Mouse (Mus musculus): Measurements from ENCODE around the gene Chchd2. TPM values are rescaled to one million over a fixed set of nuclear protein-coding genes. Genes with fewer than 3 reads are reported as not detected.

Chchd2 gene
- polyA plus RNA-seq, 1 experiment, result 931 TPM

- no peak for TF ChIP-seq GATA1 (IDR thresholded peaks at IDR 0.05; ENCODE audit: low read length)
Observed at GRCm38 (mm10) chr5:129895198-129896088, 8.2 kb upstream of the Chchd2 start, which contains the start of gene Zbed5. Gene Zbed5 (plus strand): TSS chr5:129895723.

- TF ChIP-seq GATA1 (IDR thresholded peaks at IDR 0.05; ENCODE audit: low read length), result no peak
Observed at GRCm38 (mm10) chr5:129886271-129886670, 999 bp downstream of the Chchd2 start.

GRCm38 (mm10) chr5:129879888-129880287, 7.4 kb downstream of the Chchd2 start:
- TF ChIP-seq GATA1 (IDR thresholded peaks at IDR 0.05; ENCODE audit: low read length), result no peak

- TF ChIP-seq GATA1 (IDR thresholded peaks at IDR 0.05; ENCODE audit: low read length), result no peak
Observed at GRCm38 (mm10) chr5:129878946-129879345, 8.3 kb downstream of the Chchd2 start.

- no peak for TF ChIP-seq GATA1 (IDR thresholded peaks at IDR 0.05; ENCODE audit: low read length)
Observed at GRCm38 (mm10) chr5:129877731-129878455, 9.4 kb downstream of the Chchd2 start.

- TF ChIP-seq GATA1 (IDR thresholded peaks at IDR 0.05; ENCODE audit: low read length), result no peak
Observed at GRCm38 (mm10) chr5:129875098-129875497, 12.2 kb downstream of the Chchd2 start.

- no peak for TF ChIP-seq GATA1 (IDR thresholded peaks at IDR 0.05; ENCODE audit: low read length)
Observed at GRCm38 (mm10) chr5:129873942-129874341, 13.3 kb downstream of the Chchd2 start.

GRCm38 (mm10) chr5:129871238-129871637, 16.0 kb downstream of the Chchd2 start:
- no peak for TF ChIP-seq GATA1 (IDR thresholded peaks at IDR 0.05; ENCODE audit: low read length)

- TF ChIP-seq GATA1 (IDR thresholded peaks at IDR 0.05; ENCODE audit: low read length), result no peak
Observed at GRCm38 (mm10) chr5:129869238-129869995, 17.9 kb downstream of the Chchd2 start.

GRCm38 (mm10) chr5:129865841-129866240, 21.4 kb downstream of the Chchd2 start:
- no peak for TF ChIP-seq GATA1 (IDR thresholded peaks at IDR 0.05; ENCODE audit: low read length)

- no peak for TF ChIP-seq GATA1 (IDR thresholded peaks at IDR 0.05; ENCODE audit: low read length)
Observed at GRCm38 (mm10) chr5:129864467-129864866, 22.8 kb downstream of the Chchd2 start.

- no peak for TF ChIP-seq GATA1 (IDR thresholded peaks at IDR 0.05; ENCODE audit: low read length)
Observed at GRCm38 (mm10) chr5:129862325-129862724, 24.9 kb downstream of the Chchd2 start.

GRCm38 (mm10) chr5:129856414-129856813, 30.9 kb downstream of the Chchd2 start:
- TF ChIP-seq GATA1 (IDR thresholded peaks at IDR 0.05; ENCODE audit: low read length), result no peak

- no peak for TF ChIP-seq GATA1 (IDR thresholded peaks at IDR 0.05; ENCODE audit: low read length)
Observed at GRCm38 (mm10) chr5:129855163-129855562, 32.1 kb downstream of the Chchd2 start.

GRCm38 (mm10) chr5:129847558-129847820, 39.8 kb downstream of the Chchd2 start:
- TF ChIP-seq GATA1 (IDR thresholded peaks at IDR 0.05; ENCODE audit: low read length), result no peak
